Mouse (Mus musculus) kidney, postnatal 0 days (tissue): ENCODE results near the gene Naa80. TPM values are rescaled to one million over a fixed set of nuclear protein-coding genes. Genes with fewer than 3 reads are reported as not detected.

Experiments used
- ATAC-seq: fragments of 200-750 bp; cut with Nextera tagmentation; replicated peaks from 2 replicates; pipeline ENCODE4 v1.8.0; 2017; ENCODE audit warnings: low read depth, moderate number of reproducible peaks, moderate TSS enrichment, moderate library complexity; ENCODE audit not compliant: low FRiP score
- DNase-seq: peaks from one replicate; pipeline ENCODE4 v3.0.0-alpha.2; 2016; ENCODE audit warnings: low spot score
- H3K27ac ChIP-seq: fragments of 300-500 bp; sonication (generic); 2 replicates; pipeline ENCODE4 v1.5.1; 2014; ENCODE audit warnings: mild to moderate bottlenecking
- H3K27me3 ChIP-seq: fragments of 300-500 bp; sonication (generic); 2 replicates; pipeline ENCODE4 v1.6.1; 2014; ENCODE audit warnings: low read length, mixed read lengths; ENCODE audit not compliant: insufficient read depth
- H3K36me3 ChIP-seq: fragments of 300-500 bp; sonication (generic); 2 replicates; pipeline ENCODE4 v1.6.1; 2014; ENCODE audit warnings: low read length, mixed read lengths; ENCODE audit not compliant: insufficient read depth
- H3K4me1 ChIP-seq: fragments of 300-500 bp; sonication (generic); replicated peaks from 2 replicates; pipeline ENCODE4 v1.6.1; 2014; ENCODE audit warnings: antibody characterized with exemption, low read length, mixed read lengths; ENCODE audit not compliant: insufficient read depth
- H3K4me2 ChIP-seq: fragments of 300-500 bp; sonication (generic); 2 replicates; pipeline ENCODE4 v1.6.1; 2014; ENCODE audit warnings: mild to moderate bottlenecking, low read length, moderate library complexity, mixed read lengths
- H3K4me3 ChIP-seq: fragments of 300-500 bp; sonication (generic); replicated peaks from 2 replicates; pipeline ENCODE4 v1.5.1; 2014; ENCODE audit warnings: low read depth, low read length
- H3K9ac ChIP-seq: fragments of 300-500 bp; sonication (generic); 2 replicates; pipeline ENCODE4 v1.6.1; 2014; ENCODE audit warnings: low read depth, low read length
- H3K9me3 ChIP-seq: fragments of 300-500 bp; sonication (generic); replicated peaks from 2 replicates; pipeline ENCODE4 v1.6.1; 2016; ENCODE audit warnings: low read length, inconsistent platforms, mixed read lengths
- CTCF ChIP-seq: IDR thresholded peaks from 2 replicates; pipeline ENCODE4 v1.5.1; 2016; ENCODE audit warnings: antibody characterized with exemption, low read depth, mild to moderate bottlenecking, moderate library complexity
- WGBS: fragments of 180-500 bp; shearing (Covaris S2); extraction: QIAGEN DNeasy Blood & Tissue Kit; methylation state at CpG from one replicate; pipeline ENCODE4 v1.1.7; 2014; 5-methylcytosine and 5-hydroxymethylcytosine counted together
- polyA plus RNA-seq: library from polyadenylated mRNA; unstranded; fragments of >200 nt; fragmentation: Nextera tagmentation; extraction: Ambion mirVana; gene quantifications from 2 replicates; pipeline ENCODE4 v1.2.1, GENCODE M21; 2015

Naa80 gene
- 20.3 and 22.3 TPM in 2 replicates for polyA plus RNA-seq

GRCm38 (mm10) chr9:107578587-107578986, at the start of gene Naa80:
Gene Naa80, plus strand, starts transcription at chr9:107578887.
- Histone ChIP-seq H3K36me3 (peaks cover 12% of the 10 kb centered on the region; the same call in 1 of the 2 replicates), H3K9ac (0 out of 2 replicates have a peak within 1 kb of the TSS, but pooled peaks have one; percentile 8), H3K4me2 (no peak within 1 kb of the TSS), H3K4me1 (peaks cover 20% of the 10 kb centered on the region), H3K9me3 (no peaks in the 10 kb centered on the region), H3K4me3 (no peak within 1 kb of the TSS), H3K27ac (peak within 1 kb of the TSS; percentile 96), H3K27me3 (no peaks in the 10 kb centered on the region)
- TF ChIP-seq CTCF, result no peak
- DNase-seq, result no peak
- ATAC-seq, result no peak
- WGBS, result 81% methylated on average over 3 of the region's 3 CpGs

GRCm38 (mm10) chr9:107533791-107534407, 44.8 kb upstream of the Naa80 start, which contains the start of gene Tmem115:
Gene Tmem115, plus strand, starts transcription at chr9:107533945.
- peaks cover 21% of the 10 kb centered on the region for H3K4me1 ChIP-seq
- H3K27me3 ChIP-seq, result no peaks in the 10 kb centered on the region
- DNase-seq (peak; percentile 99), ATAC-seq (peak; percentile 97)
- H3K36me3 ChIP-seq, result peaks cover 12% of the 10 kb centered on the region
- H3K9me3 ChIP-seq, result no peaks in the 10 kb centered on the region
- peak within 1 kb of the TSS; percentile 90 for H3K27ac ChIP-seq
- peak within 1 kb of the TSS; percentile 72 for H3K4me3 ChIP-seq
- peak within 1 kb of the TSS; percentile 96 for H3K4me2 ChIP-seq
- WGBS, result under 1% methylated on average over 48 of the region's 48 CpGs
- peak; percentile 17; the same call in 1 of the 2 replicates for TF ChIP-seq CTCF
- H3K9ac ChIP-seq, result peak within 1 kb of the TSS; percentile 80

- DNase-seq (no peak), ATAC-seq (no peak)
- peak overlapping the region; percentile 90 for H3K27ac ChIP-seq
- H3K9ac ChIP-seq, result peak overlapping the region; percentile 80
- H3K36me3 ChIP-seq, result peaks cover 19% of the 10 kb centered on the region
- peak overlapping the region; percentile 72 for H3K4me3 ChIP-seq
- H3K27me3 ChIP-seq, result no peaks in the 10 kb centered on the region
- H3K4me2 ChIP-seq, result peak overlapping the region; percentile 96
- no peaks in the 10 kb centered on the region for H3K9me3 ChIP-seq
- under 1% methylated on average over 40 of the region's 40 CpGs for WGBS
- TF ChIP-seq CTCF, result no peak
- peaks cover 21% of the 10 kb centered on the region for H3K4me1 ChIP-seq
Measured at GRCm38 (mm10) chr9:107534408-107535202, 44.1 kb upstream of the Naa80 start.

- Histone ChIP-seq H3K9me3 (no peaks in the 10 kb centered on the region), H3K4me2 (no peak overlapping the region), H3K9ac (no peak overlapping the region), H3K36me3 (peaks cover 21% of the 10 kb centered on the region), H3K4me1 (peaks cover 30% of the 10 kb centered on the region), H3K27me3 (no peaks in the 10 kb centered on the region), H3K27ac (no peak overlapping the region), H3K4me3 (no peak overlapping the region)
- TF ChIP-seq CTCF, result no peak
- ATAC-seq (no peak), DNase-seq (no peak)
- WGBS, result 92% methylated on average over 7 of the region's 7 CpGs
Measured at GRCm38 (mm10) chr9:107538231-107538630, 40.5 kb upstream of the Naa80 start.

GRCm38 (mm10) chr9:107538711-107539110, 40.0 kb upstream of the Naa80 start:
- TF ChIP-seq CTCF, result no peak
- Histone ChIP-seq H3K9me3 (no peaks in the 10 kb centered on the region), H3K4me1 (peaks cover 30% of the 10 kb centered on the region), H3K4me3 (no peak overlapping the region), H3K9ac (no peak overlapping the region), H3K36me3 (peaks cover 21% of the 10 kb centered on the region), H3K27me3 (no peaks in the 10 kb centered on the region), H3K27ac (no peak overlapping the region), H3K4me2 (no peak overlapping the region)
- ATAC-seq (no peak), DNase-seq (no peak)
- 91% methylated on average over 3 of the region's 3 CpGs for WGBS

- Histone ChIP-seq H3K4me1 (peaks cover 30% of the 10 kb centered on the region), H3K27ac (no peak overlapping the region), H3K4me3 (no peak overlapping the region), H3K9me3 (no peaks in the 10 kb centered on the region), H3K9ac (no peak overlapping the region), H3K36me3 (peaks cover 23% of the 10 kb centered on the region), H3K4me2 (no peak overlapping the region), H3K27me3 (no peaks in the 10 kb centered on the region)
- ATAC-seq (no peak), DNase-seq (no peak)
- 98% methylated on average over 8 of the region's 8 CpGs for WGBS
- TF ChIP-seq CTCF, result no peak
Measured at GRCm38 (mm10) chr9:107539940-107540339, 38.7 kb upstream of the Naa80 start.
